Mouse (Mus musculus) stomach, postnatal 0 days (tissue): ENCODE results near the gene Nkx6-1. TPM values are rescaled to one million over a fixed set of nuclear protein-coding genes. Genes with fewer than 3 reads are reported as not detected.
A peak's percentile ranks its signal among the peaks of the same experiment; 100 is the strongest.

Source experiments
- ATAC-seq: fragments of 200-750 bp; cut with Nextera tagmentation; 2 replicates; pipeline ENCODE4 v1.8.0; 2017; ENCODE audit not compliant: low FRiP score, low TSS enrichment
- DNase-seq: peaks from one replicate; pipeline ENCODE4 v3.0.0-alpha.2; 2016; ENCODE audit warnings: low spot score
- H3K27ac ChIP-seq: fragments of 300-500 bp; sonication (generic); replicated peaks from 2 replicates; pipeline ENCODE4 v1.5.1; 2014; ENCODE audit warnings: mild to moderate bottlenecking, control low read depth
- H3K27me3 ChIP-seq: fragments of 300-500 bp; sonication (generic); 2 replicates; pipeline ENCODE4 v1.6.1; 2014; ENCODE audit warnings: low read length; ENCODE audit not compliant: control insufficient read depth, insufficient read depth
- H3K36me3 ChIP-seq: fragments of 300-500 bp; sonication (generic); 2 replicates; pipeline ENCODE4 v1.6.1; 2014; ENCODE audit warnings: low read length, mixed read lengths; ENCODE audit not compliant: control insufficient read depth, insufficient read depth
- H3K4me1 ChIP-seq: fragments of 300-500 bp; sonication (generic); replicated peaks from 2 replicates; pipeline ENCODE4 v1.6.1; 2014; ENCODE audit warnings: antibody characterized with exemption; ENCODE audit not compliant: control insufficient read depth, insufficient read depth
- H3K4me2 ChIP-seq: fragments of 300-500 bp; sonication (generic); replicated peaks from 2 replicates; pipeline ENCODE4 v1.6.1; 2014; ENCODE audit warnings: low read depth, mild to moderate bottlenecking, control low read depth, moderate library complexity
- H3K4me3 ChIP-seq: fragments of 300-500 bp; sonication (generic); 2 replicates; pipeline ENCODE4 v1.5.1; 2014; ENCODE audit warnings: low read depth, low read length, control low read depth
- H3K9ac ChIP-seq: fragments of 300-500 bp; sonication (generic); 2 replicates; pipeline ENCODE4 v1.6.1; 2014; ENCODE audit warnings: mild to moderate bottlenecking, low read length, control low read depth, mixed read lengths
- H3K9me3 ChIP-seq: fragments of 300-500 bp; sonication (generic); 2 replicates; pipeline ENCODE4 v1.6.1; 2016; ENCODE audit warnings: low read length; ENCODE audit not compliant: control insufficient read depth
- CTCF ChIP-seq: IDR thresholded peaks from 2 replicates; pipeline ENCODE4 v1.5.1; 2016; ENCODE audit warnings: antibody characterized with exemption, low read depth, mild to moderate bottlenecking, moderate library complexity
- EP300 ChIP-seq: optimal IDR thresholded peaks from 2 replicates; pipeline ENCODE3; 2016; ENCODE audit warnings: antibody characterized with exemption
- WGBS: fragments of 180-500 bp; shearing (Covaris S2); extraction: QIAGEN DNeasy Blood & Tissue Kit; methylation state at CpG from one replicate; pipeline ENCODE4 v1.1.7; 2014; 5-methylcytosine and 5-hydroxymethylcytosine counted together
- polyA plus RNA-seq: library from polyadenylated mRNA; unstranded; fragments of >200 nt; fragmentation: Nextera tagmentation; extraction: Ambion mirVana; gene quantifications from 2 replicates; pipeline ENCODE4 v1.2.1, GENCODE M21; 2015

The Nkx6-1 gene
- polyA plus RNA-seq, 1 experiment from 2014 or later: 1.6 TPM

DNA sequence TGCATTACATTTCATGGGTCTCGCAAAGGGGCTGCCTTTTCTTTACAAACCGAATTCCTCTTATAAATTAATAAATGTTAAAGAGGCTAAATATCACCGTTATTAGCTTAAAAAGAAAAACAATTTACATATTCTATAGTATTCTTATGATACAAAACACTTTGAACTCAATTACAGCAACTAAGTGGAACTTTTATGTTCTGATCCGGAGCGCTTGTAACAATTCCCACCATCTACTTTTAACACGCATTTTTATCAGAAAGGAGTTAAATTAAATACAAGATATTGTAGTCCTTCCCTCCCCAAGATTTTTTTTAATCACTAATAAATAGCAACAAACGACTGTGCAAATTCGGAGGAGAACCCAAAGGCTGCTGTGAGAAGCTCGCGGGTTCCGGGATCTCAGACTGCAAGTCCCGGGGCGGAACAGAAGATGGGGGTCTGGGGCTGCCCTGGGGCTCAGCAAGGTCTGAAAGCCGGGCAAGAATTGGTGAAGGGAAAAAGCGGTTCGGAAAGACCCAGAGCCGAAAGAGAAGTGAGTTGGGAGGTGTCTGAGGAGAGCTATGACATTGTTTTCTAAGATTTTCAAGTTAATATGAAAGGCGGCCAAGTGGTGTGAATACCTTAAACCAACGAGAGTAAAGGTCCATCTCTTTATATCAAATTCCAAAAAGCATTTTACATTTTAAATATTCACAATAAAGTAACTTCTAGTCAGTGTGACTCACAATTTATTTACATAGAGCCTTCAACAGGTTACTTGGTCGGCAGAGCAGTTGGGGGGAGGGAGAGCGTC, 6.4 kb downstream of the Nkx6-1 start:
- Histone ChIP-seq H3K36me3 (no peaks in the 10 kb centered on the region), H3K9ac (no peak overlapping the region), H3K9me3 (no peaks in the 10 kb centered on the region), H3K27ac (no peak overlapping the region), H3K27me3 (peaks cover 23% of the 10 kb centered on the region; the same call in 1 of the 2 replicates), H3K4me2 (no peak overlapping the region), H3K4me1 (no peaks in the 10 kb centered on the region), H3K4me3 (0 out of 2 replicates have a peak overlapping the region, but pooled peaks have one; percentile 8)
- TF ChIP-seq CTCF: no peak
- no peak for TF ChIP-seq EP300
- no peak for DNase-seq
- WGBS: 11% methylated on average over 21 of the region's 21 CpGs
- no peak for ATAC-seq

- ATAC-seq: no peak
- TF ChIP-seq EP300 (no peak), CTCF (no peak)
- 6% methylated on average over 10 of the region's 10 CpGs for WGBS
- H3K4me3 ChIP-seq: no peak overlapping the region
- peaks cover 18% of the 10 kb centered on the region; the same call in 1 of the 2 replicates for H3K27me3 ChIP-seq
- no peaks in the 10 kb centered on the region for H3K4me1 ChIP-seq
- no peak overlapping the region for H3K4me2 ChIP-seq
- H3K27ac ChIP-seq: no peak overlapping the region
- DNase-seq: no peak
- H3K9me3 ChIP-seq: no peaks in the 10 kb centered on the region
- no peak overlapping the region for H3K9ac ChIP-seq
- H3K36me3 ChIP-seq: no peaks in the 10 kb centered on the region
Observed at GRCm38 (mm10) chr5:101657698-101658097, 7.1 kb downstream of the Nkx6-1 start.

GRCm38 (mm10) chr5:101656107-101656506, 8.7 kb downstream of the Nkx6-1 start:
- TF ChIP-seq EP300 (no peak), CTCF (no peak)
- no peak for DNase-seq
- no peak for ATAC-seq
- H3K36me3 ChIP-seq: no peaks in the 10 kb centered on the region
- no peaks in the 10 kb centered on the region for H3K9me3 ChIP-seq
- no peak overlapping the region for H3K27ac ChIP-seq
- H3K4me1 ChIP-seq: no peaks in the 10 kb centered on the region
- WGBS: 28% methylated on average over 3 of the region's 3 CpGs
- H3K4me2 ChIP-seq: no peak overlapping the region
- no peak overlapping the region for H3K4me3 ChIP-seq
- H3K27me3 ChIP-seq: peaks cover 6% of the 10 kb centered on the region; the same call in 1 of the 2 replicates
- no peak overlapping the region for H3K9ac ChIP-seq

GRCm38 (mm10) chr5:101655418-101655817, 9.4 kb downstream of the Nkx6-1 start:
- TF ChIP-seq CTCF (peak; percentile 16; the same call in 1 of the 2 replicates), EP300 (no peak)
- no peaks in the 10 kb centered on the region for H3K9me3 ChIP-seq
- no peak overlapping the region for H3K27ac ChIP-seq
- H3K4me3 ChIP-seq: no peak overlapping the region
- H3K27me3 ChIP-seq: peaks cover 6% of the 10 kb centered on the region; the same call in 1 of the 2 replicates
- WGBS: 36% methylated on average over 7 of the region's 7 CpGs
- H3K36me3 ChIP-seq: no peaks in the 10 kb centered on the region
- no peak overlapping the region for H3K9ac ChIP-seq
- no peaks in the 10 kb centered on the region for H3K4me1 ChIP-seq
- DNase-seq (no peak), ATAC-seq (no peak)
- no peak overlapping the region for H3K4me2 ChIP-seq

- Histone ChIP-seq H3K4me2 (no peak overlapping the region), H3K9me3 (no peaks in the 10 kb centered on the region), H3K4me1 (no peaks in the 10 kb centered on the region), H3K36me3 (no peaks in the 10 kb centered on the region), H3K9ac (no peak overlapping the region), H3K27me3 (peaks cover 21% of the 10 kb centered on the region; the same call in 1 of the 2 replicates), H3K4me3 (no peak overlapping the region), H3K27ac (no peak overlapping the region)
- 5% methylated on average over 53 of the region's 53 CpGs for WGBS
- TF ChIP-seq EP300: no peak
- TF ChIP-seq CTCF: peak; percentile 63
- ATAC-seq: peak; percentile 54; the same call in 1 of the 2 replicates
- DNase-seq: peak; percentile 32
Observed at GRCm38 (mm10) chr5:101647726-101648686, 16.8 kb downstream of the Nkx6-1 start.
